Mouse (Mus musculus): ENCODE measurements around the gene Gm9817. TPM values are rescaled to one million over a fixed set of nuclear protein-coding genes. Genes with fewer than 3 reads are reported as not detected.

The Gm9817 gene
- polyA plus RNA-seq, 1 experiment from 2014 or later = not detected

GRCm38 (mm10) chr13:45070366-45070765, 8.1 kb upstream of the Gm9817 start:
- H3K27me3 ChIP-seq (ENCODE audit: control insufficient read depth, insufficient read depth, low read length) = no peaks in the 10 kb centered on the region
- H3K36me3 ChIP-seq (ENCODE audit: control insufficient read depth, insufficient read depth, low read length) = no peaks in the 10 kb centered on the region
- H3K4me1 ChIP-seq (ENCODE audit: control insufficient read depth, insufficient read depth, low read length) = 0 out of 2 replicates have a peak, but pooled peaks cover 4% of the 10 kb centered on the region
- no peak overlapping the region for H3K4me2 ChIP-seq (ENCODE audit: low read length)
- no peaks in the 10 kb centered on the region for H3K9me3 ChIP-seq (ENCODE audit: control insufficient read depth, low read length)
- H3K9ac ChIP-seq (replicated peaks; ENCODE audit: low read length) = no peak overlapping the region
- WGBS = 90% methylated on average over 6 of the region's 6 CpGs
- DNase-seq (no peak), ATAC-seq (ENCODE audit: low FRiP score, low TSS enrichment) (no peak)
- no peak overlapping the region for H3K4me3 ChIP-seq (replicated peaks; ENCODE audit: low read depth, low read length)
- H3K27ac ChIP-seq (replicated peaks; ENCODE audit: low read depth, low read length) = no peak overlapping the region

- DNase-seq (peak; percentile 35), ATAC-seq (ENCODE audit: low FRiP score, low TSS enrichment) (no peak)
- Histone ChIP-seq H3K4me2 (ENCODE audit: low read length) (no peak overlapping the region), H3K9ac (replicated peaks; ENCODE audit: low read length) (no peak overlapping the region), H3K27ac (replicated peaks; ENCODE audit: low read depth, low read length) (no peak overlapping the region), H3K4me1 (ENCODE audit: control insufficient read depth, insufficient read depth, low read length) (0 out of 2 replicates have a peak, but pooled peaks cover 4% of the 10 kb centered on the region), H3K9me3 (ENCODE audit: control insufficient read depth, low read length) (no peaks in the 10 kb centered on the region), H3K27me3 (ENCODE audit: control insufficient read depth, insufficient read depth, low read length) (no peaks in the 10 kb centered on the region), H3K4me3 (replicated peaks; ENCODE audit: low read depth, low read length) (no peak overlapping the region), H3K36me3 (ENCODE audit: control insufficient read depth, insufficient read depth, low read length) (no peaks in the 10 kb centered on the region)
Measured at GRCm38 (mm10) chr13:45075012-45075411, 3.5 kb upstream of the Gm9817 start.

- WGBS = 96% methylated on average over 2 of the region's 2 CpGs
- no peak for ATAC-seq (ENCODE audit: low FRiP score, low TSS enrichment)
- no peak overlapping the region for H3K4me3 ChIP-seq (replicated peaks; ENCODE audit: low read depth, low read length)
- no peaks in the 10 kb centered on the region for H3K27me3 ChIP-seq (ENCODE audit: control insufficient read depth, insufficient read depth, low read length)
- no peak overlapping the region for H3K27ac ChIP-seq (replicated peaks; ENCODE audit: low read depth, low read length)
- H3K36me3 ChIP-seq (ENCODE audit: control insufficient read depth, insufficient read depth, low read length) = no peaks in the 10 kb centered on the region
- no peak overlapping the region for H3K9ac ChIP-seq (replicated peaks; ENCODE audit: low read length)
- 0 out of 2 replicates have a peak, but pooled peaks cover 4% of the 10 kb centered on the region for H3K4me1 ChIP-seq (ENCODE audit: control insufficient read depth, insufficient read depth, low read length)
- no peak overlapping the region for H3K4me2 ChIP-seq (ENCODE audit: low read length)
- H3K9me3 ChIP-seq (ENCODE audit: control insufficient read depth, low read length) = no peaks in the 10 kb centered on the region
- DNase-seq = no peak
Measured at GRCm38 (mm10) chr13:45075715-45076114, 2.8 kb upstream of the Gm9817 start.

- WGBS = 93% methylated on average over 3 of the region's 3 CpGs
- Histone ChIP-seq H3K4me1 (ENCODE audit: control insufficient read depth, insufficient read depth, low read length) (no peaks in the 10 kb centered on the region), H3K9me3 (ENCODE audit: control insufficient read depth, low read length) (peaks cover 4% of the 10 kb centered on the region; the same call in 1 of the 2 replicates), H3K4me3 (replicated peaks; ENCODE audit: low read depth, low read length) (no peak overlapping the region), H3K4me2 (ENCODE audit: low read length) (no peak overlapping the region), H3K36me3 (ENCODE audit: control insufficient read depth, insufficient read depth, low read length) (no peaks in the 10 kb centered on the region), H3K27ac (replicated peaks; ENCODE audit: low read depth, low read length) (no peak overlapping the region), H3K27me3 (ENCODE audit: control insufficient read depth, insufficient read depth, low read length) (no peaks in the 10 kb centered on the region), H3K9ac (replicated peaks; ENCODE audit: low read length) (no peak overlapping the region)
- DNase-seq (no peak), ATAC-seq (ENCODE audit: low FRiP score, low TSS enrichment) (no peak)
Measured at GRCm38 (mm10) chr13:45080771-45081170, 2.3 kb downstream of the Gm9817 start.

GRCm38 (mm10) chr13:45083696-45084095, 5.2 kb downstream of the Gm9817 start:
- H3K4me1 ChIP-seq (ENCODE audit: control insufficient read depth, insufficient read depth, low read length) = no peaks in the 10 kb centered on the region
- H3K4me3 ChIP-seq (replicated peaks; ENCODE audit: low read depth, low read length) = no peak overlapping the region
- ATAC-seq (ENCODE audit: low FRiP score, low TSS enrichment) (no peak), DNase-seq (peak; percentile 38)
- WGBS = 53% methylated on average over 5 of the region's 5 CpGs
- H3K27me3 ChIP-seq (ENCODE audit: control insufficient read depth, insufficient read depth, low read length) = no peaks in the 10 kb centered on the region
- no peak overlapping the region for H3K9ac ChIP-seq (replicated peaks; ENCODE audit: low read length)
- H3K4me2 ChIP-seq (ENCODE audit: low read length) = no peak overlapping the region
- H3K27ac ChIP-seq (replicated peaks; ENCODE audit: low read depth, low read length) = no peak overlapping the region
- H3K9me3 ChIP-seq (ENCODE audit: control insufficient read depth, low read length) = peaks cover 4% of the 10 kb centered on the region; the same call in 1 of the 2 replicates
- H3K36me3 ChIP-seq (ENCODE audit: control insufficient read depth, insufficient read depth, low read length) = no peaks in the 10 kb centered on the region

GRCm38 (mm10) chr13:45088796-45089221, 10.3 kb downstream of the Gm9817 start:
- DNase-seq (no peak), ATAC-seq (ENCODE audit: low FRiP score, low TSS enrichment) (no peak)
- 77% methylated on average over 2 of the region's 2 CpGs for WGBS
- no peaks in the 10 kb centered on the region for H3K4me1 ChIP-seq (ENCODE audit: control insufficient read depth, insufficient read depth, low read length)
- H3K9me3 ChIP-seq (ENCODE audit: control insufficient read depth, low read length) = no peaks in the 10 kb centered on the region
- no peak overlapping the region for H3K4me3 ChIP-seq (replicated peaks; ENCODE audit: low read depth, low read length)
- no peak overlapping the region for H3K9ac ChIP-seq (replicated peaks; ENCODE audit: low read length)
- H3K36me3 ChIP-seq (ENCODE audit: control insufficient read depth, insufficient read depth, low read length) = no peaks in the 10 kb centered on the region
- no peak overlapping the region for H3K27ac ChIP-seq (replicated peaks; ENCODE audit: low read depth, low read length)
- no peaks in the 10 kb centered on the region for H3K27me3 ChIP-seq (ENCODE audit: control insufficient read depth, insufficient read depth, low read length)
- H3K4me2 ChIP-seq (ENCODE audit: low read length) = no peak overlapping the region

- Histone ChIP-seq H3K4me3 (replicated peaks; ENCODE audit: low read depth, low read length) (no peak overlapping the region), H3K9me3 (ENCODE audit: control insufficient read depth, low read length) (no peaks in the 10 kb centered on the region), H3K9ac (replicated peaks; ENCODE audit: low read length) (no peak overlapping the region), H3K36me3 (ENCODE audit: control insufficient read depth, insufficient read depth, low read length) (no peaks in the 10 kb centered on the region), H3K27ac (replicated peaks; ENCODE audit: low read depth, low read length) (no peak overlapping the region), H3K4me1 (ENCODE audit: control insufficient read depth, insufficient read depth, low read length) (no peaks in the 10 kb centered on the region), H3K4me2 (ENCODE audit: low read length) (no peak overlapping the region), H3K27me3 (ENCODE audit: control insufficient read depth, insufficient read depth, low read length) (no peaks in the 10 kb centered on the region)
- ATAC-seq (ENCODE audit: low FRiP score, low TSS enrichment) (no peak), DNase-seq (no peak)
- 84% methylated on average over 13 of the region's 13 CpGs for WGBS
Measured at GRCm38 (mm10) chr13:45089846-45090245, 11.4 kb downstream of the Gm9817 start.

GRCm38 (mm10) chr13:45092816-45093215, 14.3 kb downstream of the Gm9817 start:
- WGBS = 88% methylated on average over 4 of the region's 4 CpGs
- H3K9ac ChIP-seq (replicated peaks; ENCODE audit: low read length) = no peak overlapping the region
- no peaks in the 10 kb centered on the region for H3K36me3 ChIP-seq (ENCODE audit: control insufficient read depth, insufficient read depth, low read length)
- DNase-seq (no peak), ATAC-seq (ENCODE audit: low FRiP score, low TSS enrichment) (no peak)
- H3K4me3 ChIP-seq (replicated peaks; ENCODE audit: low read depth, low read length) = no peak overlapping the region
- H3K9me3 ChIP-seq (ENCODE audit: control insufficient read depth, low read length) = no peaks in the 10 kb centered on the region
- no peaks in the 10 kb centered on the region for H3K27me3 ChIP-seq (ENCODE audit: control insufficient read depth, insufficient read depth, low read length)
- H3K27ac ChIP-seq (replicated peaks; ENCODE audit: low read depth, low read length) = no peak overlapping the region
- H3K4me1 ChIP-seq (ENCODE audit: control insufficient read depth, insufficient read depth, low read length) = no peaks in the 10 kb centered on the region
- no peak overlapping the region for H3K4me2 ChIP-seq (ENCODE audit: low read length)

- no peak for ATAC-seq (ENCODE audit: low FRiP score, low TSS enrichment)
- WGBS = 91% methylated on average over 9 of the region's 9 CpGs
- H3K9ac ChIP-seq (replicated peaks; ENCODE audit: low read length) = no peak overlapping the region
Measured at GRCm38 (mm10) chr13:45095028-45095427, 16.5 kb downstream of the Gm9817 start.

More at GRCm38 (mm10) chr13:45095028-45095427, 16.5 kb downstream of the Gm9817 start:
- no peak overlapping the region for H3K4me2 ChIP-seq (ENCODE audit: low read length)
- H3K36me3 ChIP-seq (ENCODE audit: control insufficient read depth, insufficient read depth, low read length) = no peaks in the 10 kb centered on the region
- H3K4me3 ChIP-seq (replicated peaks; ENCODE audit: low read depth, low read length) = no peak overlapping the region
- no peaks in the 10 kb centered on the region for H3K9me3 ChIP-seq (ENCODE audit: control insufficient read depth, low read length)
- H3K4me1 ChIP-seq (ENCODE audit: control insufficient read depth, insufficient read depth, low read length) = no peaks in the 10 kb centered on the region
- DNase-seq = no peak
- H3K27ac ChIP-seq (replicated peaks; ENCODE audit: low read depth, low read length) = no peak overlapping the region
- no peaks in the 10 kb centered on the region for H3K27me3 ChIP-seq (ENCODE audit: control insufficient read depth, insufficient read depth, low read length)

Data from midbrain, embryonic 14.5 days (tissue).